Mouse (Mus musculus): ENCODE results near the gene Sult1a1. TPM values are rescaled to one million over a fixed set of nuclear protein-coding genes. Genes with fewer than 3 reads are reported as not detected.

The Sult1a1 gene
- polyA plus RNA-seq, 1 experiment from 2014 or later: 4.4 TPM

DNA sequence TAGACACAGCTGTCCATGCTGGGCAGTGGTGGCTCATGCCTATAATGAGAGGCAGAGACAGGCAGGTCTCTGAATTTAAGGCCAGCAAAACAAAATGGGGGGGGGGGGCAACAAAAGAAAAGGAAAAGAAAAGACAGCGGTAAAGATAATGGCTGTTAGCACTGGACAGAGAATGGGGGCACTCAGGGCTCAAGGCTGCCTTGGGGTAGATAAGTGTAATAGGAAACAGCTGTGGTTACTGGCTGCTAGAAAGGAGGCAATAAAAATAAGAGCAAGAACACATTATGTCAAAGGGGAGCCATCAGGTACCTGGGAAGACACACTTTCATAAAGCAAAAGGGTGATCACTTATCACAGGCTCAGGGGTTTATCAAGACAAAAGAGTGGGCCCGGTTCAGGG, 43.8 kb downstream of the Sult1a1 start:
- Histone ChIP-seq H3K27ac (no peak overlapping the region), H3K9ac (no peak overlapping the region), H3K4me3 (no peak overlapping the region), H3K36me3 (no peaks in the 10 kb centered on the region), H3K27me3 (no peaks in the 10 kb centered on the region), H3K4me1 (peaks cover 5% of the 10 kb centered on the region; the same call in 1 of the 2 replicates), H3K4me2 (no peak overlapping the region), H3K9me3 (no peaks in the 10 kb centered on the region)
- whole genome bisulfite sequencing: 73% methylated on average over 2 of the region's 2 CpGs
- no peak for ATAC-seq (ENCODE audit: insufficient number of reproducible peaks, insufficient read depth, low FRiP score, low TSS enrichment, low read depth)

DNA sequence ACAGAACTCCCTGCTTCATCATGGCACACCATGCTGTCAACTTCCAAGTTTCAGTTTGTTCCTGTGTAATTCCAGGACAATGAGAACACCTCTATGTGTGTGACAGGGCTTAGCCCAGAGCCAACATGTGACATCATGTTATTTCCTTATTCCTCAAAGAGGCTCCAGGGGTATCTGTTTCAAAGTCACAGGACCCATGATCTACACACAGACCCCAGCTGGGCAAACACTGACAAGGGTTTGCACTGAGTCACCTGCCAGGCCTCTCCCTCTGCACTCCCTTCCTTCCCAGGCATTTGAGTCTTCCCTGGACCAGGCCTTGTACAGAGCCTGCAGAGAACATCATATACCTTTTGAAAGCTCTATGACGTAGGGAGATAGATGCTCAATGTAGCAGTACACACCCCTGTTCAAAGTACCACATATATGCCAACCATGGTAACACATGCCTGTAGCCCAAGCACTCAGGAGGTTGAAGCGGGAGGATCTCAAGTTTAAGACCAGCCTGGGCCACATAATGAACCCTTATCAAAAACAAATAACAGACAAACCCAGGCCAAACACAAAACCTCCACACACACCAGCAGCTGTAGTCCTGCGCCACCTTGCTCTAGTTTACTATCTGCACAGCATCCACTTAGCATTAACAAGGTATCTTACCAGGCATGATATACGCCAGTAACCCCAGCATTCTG, 45.3 kb downstream of the Sult1a1 start, which contains the start of gene Nupr1:
Gene Nupr1, minus strand, starts transcription at position 38 of the 695 bp plus-strand sequence.
- Histone ChIP-seq H3K9ac (no peak within 1 kb of the TSS), H3K4me3 (no peak within 1 kb of the TSS), H3K9me3 (no peaks in the 10 kb centered on the region), H3K4me1 (peaks cover 7% of the 10 kb centered on the region; the same call in 1 of the 2 replicates), H3K27me3 (no peaks in the 10 kb centered on the region), H3K27ac (no peak within 1 kb of the TSS), H3K36me3 (no peaks in the 10 kb centered on the region), H3K4me2 (no peak within 1 kb of the TSS)
- WGBS: 89% methylated on average over 4 of the region's 4 CpGs
- no peak for ATAC-seq (ENCODE audit: insufficient number of reproducible peaks, insufficient read depth, low FRiP score, low TSS enrichment, low read depth)

DNA sequence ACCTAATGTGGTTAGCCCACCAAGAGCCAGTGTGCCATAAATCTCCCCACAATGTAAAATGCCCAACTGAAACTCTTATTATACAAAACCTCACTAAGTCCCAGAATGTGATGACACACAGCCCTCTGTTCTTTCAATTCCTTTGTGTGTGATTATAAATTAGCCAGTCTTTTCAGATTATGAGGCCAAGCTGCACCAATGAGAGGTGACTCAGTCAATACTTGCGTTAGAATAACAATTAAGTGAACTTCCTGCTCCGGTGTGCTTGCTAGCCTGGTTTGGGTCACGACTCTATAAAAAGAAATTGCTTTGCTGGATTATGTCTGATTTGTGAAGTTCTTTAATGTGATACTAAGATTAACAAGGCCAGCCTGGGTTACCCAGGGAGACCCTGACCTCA, 46.3 kb downstream of the Sult1a1 start:
- Histone ChIP-seq H3K4me2 (no peak overlapping the region), H3K36me3 (no peaks in the 10 kb centered on the region), H3K9ac (no peak overlapping the region), H3K4me1 (peaks cover 13% of the 10 kb centered on the region), H3K27ac (no peak overlapping the region), H3K4me3 (no peak overlapping the region), H3K27me3 (no peaks in the 10 kb centered on the region), H3K9me3 (no peaks in the 10 kb centered on the region)
- no peak for ATAC-seq (ENCODE audit: insufficient number of reproducible peaks, insufficient read depth, low FRiP score, low TSS enrichment, low read depth)
- 59% methylated on average over 3 of the region's 3 CpGs for WGBS

- WGBS: 48% methylated on average over 6 of the region's 6 CpGs
- H3K4me1 ChIP-seq: peaks cover 13% of the 10 kb centered on the region
- H3K27ac ChIP-seq: peak overlapping the region; percentile 61
- no peak for ATAC-seq (ENCODE audit: insufficient number of reproducible peaks, insufficient read depth, low FRiP score, low TSS enrichment, low read depth)
- H3K4me2 ChIP-seq: no peak overlapping the region
- H3K9me3 ChIP-seq: no peaks in the 10 kb centered on the region
- H3K4me3 ChIP-seq: no peak overlapping the region
- H3K36me3 ChIP-seq: no peaks in the 10 kb centered on the region
- H3K27me3 ChIP-seq: no peaks in the 10 kb centered on the region
- H3K9ac ChIP-seq: peak overlapping the region; percentile 37
These were observed 48.1 kb downstream of the Sult1a1 start for GRCm38 (mm10) chr7:126628111-126628510.

- no peak overlapping the region for H3K4me2 ChIP-seq
- H3K36me3 ChIP-seq: no peaks in the 10 kb centered on the region
- peaks cover 13% of the 10 kb centered on the region for H3K4me1 ChIP-seq
- WGBS: 82% methylated on average over 3 of the region's 3 CpGs
- H3K9me3 ChIP-seq: no peaks in the 10 kb centered on the region
- H3K9ac ChIP-seq: no peak overlapping the region
- ATAC-seq (ENCODE audit: insufficient number of reproducible peaks, insufficient read depth, low FRiP score, low TSS enrichment, low read depth): no peak
- no peak overlapping the region for H3K4me3 ChIP-seq
- H3K27me3 ChIP-seq: no peaks in the 10 kb centered on the region
- H3K27ac ChIP-seq: no peak overlapping the region
These were observed 50.2 kb downstream of the Sult1a1 start for GRCm38 (mm10) chr7:126625807-126626600.

GRCm38 (mm10) chr7:126625369-126625768, 50.9 kb downstream of the Sult1a1 start:
- H3K27me3 ChIP-seq: no peaks in the 10 kb centered on the region
- peak; percentile 64; the same call in 1 of the 2 replicates for ATAC-seq (ENCODE audit: insufficient number of reproducible peaks, insufficient read depth, low FRiP score, low TSS enrichment, low read depth)
- 39% methylated on average over 6 of the region's 6 CpGs for WGBS
- no peaks in the 10 kb centered on the region for H3K9me3 ChIP-seq
- peaks cover 13% of the 10 kb centered on the region for H3K4me1 ChIP-seq
- H3K4me3 ChIP-seq: no peak overlapping the region
- H3K36me3 ChIP-seq: no peaks in the 10 kb centered on the region
- no peak overlapping the region for H3K9ac ChIP-seq
- no peak overlapping the region for H3K4me2 ChIP-seq
- H3K27ac ChIP-seq: no peak overlapping the region

DNA sequence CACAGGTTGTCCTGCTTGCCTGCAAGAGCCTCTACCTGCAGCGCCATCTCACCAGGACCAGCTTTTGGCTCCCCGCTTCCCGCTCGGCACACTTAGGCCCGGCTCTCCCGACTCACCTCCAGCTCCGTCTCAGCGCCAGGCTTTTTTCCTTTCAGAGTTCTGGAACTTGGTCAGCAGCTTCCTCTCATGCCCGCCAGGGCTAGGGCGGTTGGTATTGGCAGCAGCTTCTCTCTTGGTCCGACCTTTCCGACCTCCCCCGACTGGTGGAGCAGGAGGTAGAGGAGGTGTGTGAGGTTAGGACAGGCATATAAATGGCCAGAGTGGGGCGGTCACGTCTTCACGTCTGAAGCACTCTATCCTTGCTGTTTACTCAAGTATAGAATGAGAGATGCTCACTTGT, 51.5 kb downstream of the Sult1a1 start:
- H3K36me3 ChIP-seq: no peaks in the 10 kb centered on the region
- H3K4me3 ChIP-seq: no peak overlapping the region
- no peak overlapping the region for H3K9ac ChIP-seq
- 70% methylated on average over 16 of the region's 16 CpGs for WGBS
- H3K27ac ChIP-seq: no peak overlapping the region
- H3K4me1 ChIP-seq: peaks cover 16% of the 10 kb centered on the region
- H3K4me2 ChIP-seq: no peak overlapping the region
- no peak for ATAC-seq (ENCODE audit: insufficient number of reproducible peaks, insufficient read depth, low FRiP score, low TSS enrichment, low read depth)
- no peaks in the 10 kb centered on the region for H3K27me3 ChIP-seq
- no peaks in the 10 kb centered on the region for H3K9me3 ChIP-seq

DNA sequence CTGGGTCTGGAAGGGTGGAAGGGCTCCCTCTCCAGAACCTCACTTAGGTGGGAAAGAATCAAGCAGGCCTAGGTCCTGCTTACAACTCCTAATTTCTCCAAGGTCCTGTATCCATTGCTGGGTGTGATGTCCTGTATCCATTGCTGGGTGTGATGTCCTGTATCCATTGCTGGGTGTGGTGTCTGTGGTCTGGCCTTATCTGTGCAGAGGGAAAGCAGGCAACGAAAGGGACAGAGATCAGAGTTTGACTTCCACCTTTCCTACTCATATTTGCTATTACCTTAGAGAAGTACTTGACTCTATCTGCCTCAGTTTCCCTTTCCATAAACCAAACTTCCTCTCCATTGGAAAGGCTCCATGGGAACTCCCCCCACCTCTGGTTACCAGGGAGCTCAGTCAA, 52.9 kb downstream of the Sult1a1 start:
- Histone ChIP-seq H3K27me3 (no peaks in the 10 kb centered on the region), H3K4me2 (no peak overlapping the region), H3K27ac (no peak overlapping the region), H3K4me3 (no peak overlapping the region), H3K4me1 (peaks cover 16% of the 10 kb centered on the region), H3K9ac (no peak overlapping the region), H3K36me3 (no peaks in the 10 kb centered on the region), H3K9me3 (no peaks in the 10 kb centered on the region)
- WGBS: 83% methylated on average over 1 of the region's 1 CpGs
- ATAC-seq (ENCODE audit: insufficient number of reproducible peaks, insufficient read depth, low FRiP score, low TSS enrichment, low read depth): no peak

Other genes with a start within 250 kb of the Sult1a1 start
- gene Rabep2, start 247.7 kb downstream of the Sult1a1 start, polyA plus RNA-seq (2015; fragmentation: Nextera tagmentation; extraction: Ambion mirVana): 30.8 and 34.0 TPM in 2 replicates
- gene Atp2a1, start 213.3 kb downstream of the Sult1a1 start, polyA plus RNA-seq (2015; fragmentation: Nextera tagmentation; extraction: Ambion mirVana): 7.9 and 11.5 TPM in 2 replicates
- 53.4 and 57.8 TPM in 2 replicates for gene Sh2b1, start 201.0 kb downstream of the Sult1a1 start, polyA plus RNA-seq (2015; fragmentation: Nextera tagmentation; extraction: Ambion mirVana)
- gene Tufm, start 189.1 kb downstream of the Sult1a1 start, polyA plus RNA-seq (2015; fragmentation: Nextera tagmentation; extraction: Ambion mirVana): 129 and 131 TPM in 2 replicates
- 54.0 and 56.8 TPM in 2 replicates for gene Atxn2l, start 173.0 kb downstream of the Sult1a1 start, polyA plus RNA-seq (2015; fragmentation: Nextera tagmentation; extraction: Ambion mirVana)
- gene Eif3c, start 110.0 kb downstream of the Sult1a1 start, polyA plus RNA-seq (2015; fragmentation: Nextera tagmentation; extraction: Ambion mirVana): 199 and 205 TPM in 2 replicates
- gene Apobr, start 91.5 kb downstream of the Sult1a1 start, polyA plus RNA-seq (2015; fragmentation: Nextera tagmentation; extraction: Ambion mirVana): 0.59 and 0.65 TPM in 2 replicates
- 34.0 and 37.9 TPM in 2 replicates for gene Cln3, start 90.6 kb downstream of the Sult1a1 start, polyA plus RNA-seq (2015; fragmentation: Nextera tagmentation; extraction: Ambion mirVana)
- not detected in 2 replicates for gene Il27, start 81.5 kb downstream of the Sult1a1 start, polyA plus RNA-seq (2015; fragmentation: Nextera tagmentation; extraction: Ambion mirVana)
- gene Nupr1, start 45.6 kb downstream of the Sult1a1 start, polyA plus RNA-seq (2015; fragmentation: Nextera tagmentation; extraction: Ambion mirVana): 5.5 and 6.1 TPM in 2 replicates
- 48.9 and 62.9 TPM in 2 replicates for gene Sgf29, start 27.1 kb downstream of the Sult1a1 start, polyA plus RNA-seq (2015; fragmentation: Nextera tagmentation; extraction: Ambion mirVana)
- gene Bola2, start 19.0 kb upstream of the Sult1a1 start, polyA plus RNA-seq (2015; fragmentation: Nextera tagmentation; extraction: Ambion mirVana): 105 and 139 TPM in 2 replicates
- gene Slx1b, start 19.4 kb upstream of the Sult1a1 start, polyA plus RNA-seq (2015; fragmentation: Nextera tagmentation; extraction: Ambion mirVana): 14.0 and 15.0 TPM in 2 replicates
- gene Coro1a, start 31.4 kb upstream of the Sult1a1 start, polyA plus RNA-seq (2015; fragmentation: Nextera tagmentation; extraction: Ambion mirVana): 33.3 and 35.8 TPM in 2 replicates
- 56.7 and 56.9 TPM in 2 replicates for gene Mapk3, start 83.2 kb upstream of the Sult1a1 start, polyA plus RNA-seq (2015; fragmentation: Nextera tagmentation; extraction: Ambion mirVana)
- 1.6 and 3.1 TPM in 2 replicates for gene Gdpd3, start 89.9 kb upstream of the Sult1a1 start, polyA plus RNA-seq (2015; fragmentation: Nextera tagmentation; extraction: Ambion mirVana)
- gene Ypel3, start 100.5 kb upstream of the Sult1a1 start, polyA plus RNA-seq (2015; fragmentation: Nextera tagmentation; extraction: Ambion mirVana): 104 and 112 TPM in 2 replicates
- 0.27 and 0.59 TPM in 2 replicates for gene Tbx6, start 105.1 kb upstream of the Sult1a1 start, polyA plus RNA-seq (2015; fragmentation: Nextera tagmentation; extraction: Ambion mirVana)
- 300 and 311 TPM in 2 replicates for gene Ppp4c, start 116.1 kb upstream of the Sult1a1 start, polyA plus RNA-seq (2015; fragmentation: Nextera tagmentation; extraction: Ambion mirVana)
- gene Fam57b, start 121.2 kb upstream of the Sult1a1 start, polyA plus RNA-seq (2015; fragmentation: Nextera tagmentation; extraction: Ambion mirVana): 0.45 and 0.70 TPM in 2 replicates
- not detected in 2 replicates for gene 4930451I11Rik, start 155.2 kb upstream of the Sult1a1 start, polyA plus RNA-seq (2015; fragmentation: Nextera tagmentation; extraction: Ambion mirVana)
- gene Doc2a, start 171.0 kb upstream of the Sult1a1 start, polyA plus RNA-seq (2015; fragmentation: Nextera tagmentation; extraction: Ambion mirVana): 1.6 and 1.9 TPM in 2 replicates
- gene Hirip3, start 185.5 kb upstream of the Sult1a1 start, polyA plus RNA-seq (2015; fragmentation: Nextera tagmentation; extraction: Ambion mirVana): 37.5 and 43.0 TPM in 2 replicates
- gene Ino80e, start 185.9 kb upstream of the Sult1a1 start, polyA plus RNA-seq (2015; fragmentation: Nextera tagmentation; extraction: Ambion mirVana): 84.1 and 108 TPM in 2 replicates
- 53.4 and 53.6 TPM in 2 replicates for gene Taok2, start 208.3 kb upstream of the Sult1a1 start, polyA plus RNA-seq (2015; fragmentation: Nextera tagmentation; extraction: Ambion mirVana)
- gene Tmem219, start 246.5 kb upstream of the Sult1a1 start, polyA plus RNA-seq (2015; fragmentation: Nextera tagmentation; extraction: Ambion mirVana): 28.3 and 28.6 TPM in 2 replicates

Data from embryonic facial prominence, embryonic 13.5 days (tissue).